Mouse (Mus musculus) kidney, adult 8-10 months (tissue): ENCODE results near the gene Mpp3.
"Not testable (repeated sequence)": the region's sequence is repeated elsewhere in the genome, so short reads cannot be mapped to it uniquely, and the experiment has no call there.

Source experiments
- DNase-seq, 2 experiments: peaks; one replicate each; pipeline ENCODE4 v3.0.0; 2022

Gene Mpp3

GRCm38 (mm10) chr11:102008372-102008771, 19.9 kb downstream of the Mpp3 start:
- DNase-seq = no peak

GRCm38 (mm10) chr11:102006688-102007087, 21.6 kb downstream of the Mpp3 start:
- DNase-seq = no peak

- no peak for DNase-seq
These were observed 22.0 kb downstream of the Mpp3 start for GRCm38 (mm10) chr11:102006271-102006670.

- no peak for DNase-seq
These were observed 24.0 kb downstream of the Mpp3 start for GRCm38 (mm10) chr11:102004251-102004650.

- no peak for DNase-seq
These were observed 28.8 kb downstream of the Mpp3 start for GRCm38 (mm10) chr11:101999466-101999865.

- DNase-seq = peak; percentile 25 to 43
These were observed 30.0 kb downstream of the Mpp3 start for GRCm38 (mm10) chr11:101998258-101998657.

GRCm38 (mm10) chr11:101995938-101996337, 32.3 kb downstream of the Mpp3 start:
- no peak for DNase-seq

GRCm38 (mm10) chr11:101994100-101994499, 34.2 kb downstream of the Mpp3 start:
- no peak for DNase-seq

- no peak for DNase-seq
These were observed 35.9 kb downstream of the Mpp3 start for GRCm38 (mm10) chr11:101992411-101992810.

- no peak for DNase-seq
These were observed 36.4 kb downstream of the Mpp3 start for GRCm38 (mm10) chr11:101991813-101992212.

GRCm38 (mm10) chr11:101990244-101990643, 38.0 kb downstream of the Mpp3 start:
- DNase-seq = no peak

GRCm38 (mm10) chr11:101986913-101987312, 41.3 kb downstream of the Mpp3 start, which contains the start of gene Dusp3:
Gene Dusp3 (minus strand): TSS chr11:101987013.
- no peak for DNase-seq

- peak; percentile 78 to 92 for DNase-seq
These were observed 42.3 kb downstream of the Mpp3 start for GRCm38 (mm10) chr11:101985990-101986389.

GRCm38 (mm10) chr11:101985450-101985849, 42.8 kb downstream of the Mpp3 start:
- DNase-seq = not testable (repeated sequence)

- peak; percentile 96 to 97 for DNase-seq
These were observed 43.9 kb downstream of the Mpp3 start, which contains the start of gene Cfap97d1 for GRCm38 (mm10) chr11:101984054-101985025. Gene Cfap97d1 (plus strand): TSS chr11:101984279.

GRCm38 (mm10) chr11:101983431-101983921, 44.8 kb downstream of the Mpp3 start:
- no peak for DNase-seq

GRCm38 (mm10) chr11:101982981-101983411, 45.3 kb downstream of the Mpp3 start:
- peak in 1 of 2 experiments; percentile 31 for DNase-seq

GRCm38 (mm10) chr11:101981850-101982249, 46.4 kb downstream of the Mpp3 start:
- DNase-seq = peak in 1 of 2 experiments; percentile 33

- DNase-seq = peak in 1 of 2 experiments; percentile 19
These were observed 47.6 kb downstream of the Mpp3 start for GRCm38 (mm10) chr11:101980603-101981157.

- no peak for DNase-seq
These were observed 49.1 kb downstream of the Mpp3 start for GRCm38 (mm10) chr11:101979140-101979539.

GRCm38 (mm10) chr11:101976949-101977348, 51.3 kb downstream of the Mpp3 start:
- DNase-seq = no peak

GRCm38 (mm10) chr11:101974923-101975322, 53.3 kb downstream of the Mpp3 start:
- no peak for DNase-seq

GRCm38 (mm10) chr11:101974181-101974580, 54.1 kb downstream of the Mpp3 start:
- DNase-seq = no peak

- DNase-seq = no peak
These were observed 54.8 kb downstream of the Mpp3 start for GRCm38 (mm10) chr11:101973496-101973895.
